Mouse (Mus musculus) liver, postnatal 0 days (tissue): ENCODE data around the gene Hemk1. TPM values are rescaled to one million over a fixed set of nuclear protein-coding genes. Genes with fewer than 3 reads are reported as not detected.

Experiments
- ATAC-seq: fragments of 200-750 bp; cut with Nextera tagmentation; 2 replicates; pipeline ENCODE4 v1.8.0; 2017; ENCODE audit warnings: mild to moderate bottlenecking, moderate library complexity
- DNase-seq: peaks from one replicate; pipeline ENCODE4 v3.0.0-alpha.2; 2016
- H3K27ac ChIP-seq: fragments of 300-500 bp; sonication (generic); 2 replicates; pipeline ENCODE4 v1.5.1; 2014; ENCODE audit warnings: antibody characterized with exemption, moderate library complexity, mild to moderate bottlenecking, low read depth
- H3K27me3 ChIP-seq: fragments of 300-500 bp; sonication (generic); 2 replicates; pipeline ENCODE4 v1.6.1; 2014; ENCODE audit warnings: low read length, control low read depth, mixed read lengths; ENCODE audit not compliant: insufficient read depth
- H3K36me3 ChIP-seq: fragments of 300-500 bp; sonication (generic); replicated peaks from 2 replicates; pipeline ENCODE4 v1.6.1; 2014; ENCODE audit warnings: mild to moderate bottlenecking, control low read depth, low read length, moderate library complexity, mixed read lengths; ENCODE audit not compliant: insufficient read depth
- H3K4me1 ChIP-seq: fragments of 300-500 bp; sonication (generic); 2 replicates; pipeline ENCODE4 v1.6.1; 2014; ENCODE audit warnings: antibody characterized with exemption, mild to moderate bottlenecking, control low read depth; ENCODE audit not compliant: insufficient read depth
- H3K4me2 ChIP-seq: fragments of 300-500 bp; sonication (generic); 2 replicates; pipeline ENCODE4 v1.6.1; 2014; ENCODE audit warnings: low read depth, mild to moderate bottlenecking, low read length, moderate library complexity, mixed read lengths
- H3K4me3 ChIP-seq: fragments of 300-500 bp; sonication (generic); 2 replicates; pipeline ENCODE4 v1.5.1; 2014; ENCODE audit warnings: low read depth, low read length
- H3K9ac ChIP-seq: fragments of 300-500 bp; sonication (generic); replicated peaks from 2 replicates; pipeline ENCODE4 v1.6.1; 2014; ENCODE audit warnings: mild to moderate bottlenecking, moderate library complexity
- H3K9me3 ChIP-seq: fragments of 300-500 bp; sonication (generic); 2 replicates; pipeline ENCODE4 v1.6.1; 2016; ENCODE audit warnings: mild to moderate bottlenecking, control low read depth, low read length, mixed read lengths
- CTCF ChIP-seq: sonication (generic); IDR thresholded peaks from 2 replicates; pipeline ENCODE4 v1.5.1; 2016; ENCODE audit warnings: antibody characterized with exemption, low read depth
- EP300 ChIP-seq: IDR thresholded peaks from 2 replicates; pipeline ENCODE4 v1.6.1; 2016; ENCODE audit warnings: antibody characterized with exemption, low read depth, mild to moderate bottlenecking
- WGBS: fragments of 180-500 bp; shearing (Covaris S2); extraction: QIAGEN DNeasy Blood & Tissue Kit; methylation state at CpG from one replicate; pipeline ENCODE4 v1.1.7; 2014; ENCODE audit not compliant: insufficient replicate concordance; 5-methylcytosine and 5-hydroxymethylcytosine counted together
- polyA plus RNA-seq: library from polyadenylated mRNA; unstranded; fragments of >200 nt; fragmentation: Nextera tagmentation; extraction: Ambion mirVana; gene quantifications from 2 replicates; pipeline ENCODE4 v1.2.1, GENCODE M21; 2015

Hemk1 gene
- polyA plus RNA-seq, 1 experiment from 2014 or later: 3.2 TPM

- H3K27me3 ChIP-seq: peaks cover 7% of the 10 kb centered on the region; the same call in 1 of the 2 replicates
- DNase-seq (peak; percentile 90), ATAC-seq (peak; percentile 85)
- under 1% methylated on average over 34 of the region's 34 CpGs for WGBS
- no peaks in the 10 kb centered on the region for H3K9me3 ChIP-seq
- no peak within 1 kb of the TSS for H3K27ac ChIP-seq
- peak within 1 kb of the TSS; percentile 89 for H3K4me2 ChIP-seq
- TF ChIP-seq CTCF (no peak), EP300 (no peak)
- H3K9ac ChIP-seq: peak within 1 kb of the TSS; percentile 59
- H3K36me3 ChIP-seq: no peaks in the 10 kb centered on the region
- H3K4me3 ChIP-seq: peak within 1 kb of the TSS; percentile 63
- peaks cover 13% of the 10 kb centered on the region for H3K4me1 ChIP-seq
Measured at GRCm38 (mm10) chr9:107340267-107340859, 2.2 kb upstream of the Hemk1 start, which contains the start of gene 6430571L13Rik. Gene 6430571L13Rik (plus strand): TSS chr9:107340602.

GRCm38 (mm10) chr9:107336386-107336785 is 1.8 kb downstream of the Hemk1 start:
- no peak overlapping the region for H3K27ac ChIP-seq
- no peak for ATAC-seq
- no peak overlapping the region for H3K4me2 ChIP-seq
- peaks cover 13% of the 10 kb centered on the region for H3K4me1 ChIP-seq
- peaks cover 6% of the 10 kb centered on the region; the same call in 1 of the 2 replicates for H3K27me3 ChIP-seq
- no peaks in the 10 kb centered on the region for H3K36me3 ChIP-seq
- TF ChIP-seq CTCF: no peak
- TF ChIP-seq EP300: no peak
- H3K9me3 ChIP-seq: no peaks in the 10 kb centered on the region
- no peak overlapping the region for H3K9ac ChIP-seq
- no peak overlapping the region for H3K4me3 ChIP-seq
- no peak for DNase-seq
- 74% methylated on average over 6 of the region's 6 CpGs for WGBS

- no peak overlapping the region for H3K4me3 ChIP-seq
Measured at GRCm38 (mm10) chr9:107335909-107336308, 2.2 kb downstream of the Hemk1 start.

GRCm38 (mm10) chr9:107335046-107335445 is 3.1 kb downstream of the Hemk1 start:
- no peaks in the 10 kb centered on the region for H3K36me3 ChIP-seq
- 81% methylated on average over 5 of the region's 5 CpGs for WGBS
- ATAC-seq (no peak), DNase-seq (no peak)
- H3K27me3 ChIP-seq: no peaks in the 10 kb centered on the region
- no peak overlapping the region for H3K4me2 ChIP-seq
- H3K4me3 ChIP-seq: no peak overlapping the region
- peaks cover 9% of the 10 kb centered on the region; the same call in 1 of the 2 replicates for H3K4me1 ChIP-seq
- H3K9ac ChIP-seq: no peak overlapping the region; the same call in 1 of the 2 replicates
- H3K27ac ChIP-seq: no peak overlapping the region
- TF ChIP-seq EP300 (no peak), CTCF (0 out of 2 replicates have a peak, but pooled peaks have one; percentile 15)
- no peaks in the 10 kb centered on the region for H3K9me3 ChIP-seq

More at GRCm38 (mm10) chr9:107335909-107336308, 2.2 kb downstream of the Hemk1 start:
- H3K36me3 ChIP-seq: no peaks in the 10 kb centered on the region
- no peak overlapping the region for H3K4me2 ChIP-seq
- 5% methylated on average over 5 of the region's 5 CpGs for WGBS
- no peak overlapping the region for H3K27ac ChIP-seq
- DNase-seq (peak; percentile 86), ATAC-seq (no peak)
- H3K27me3 ChIP-seq: peaks cover under 1% of the 10 kb centered on the region; the same call in 1 of the 2 replicates
- H3K9ac ChIP-seq: no peak overlapping the region
- TF ChIP-seq EP300 (no peak), CTCF (peak; percentile 99)
- H3K4me1 ChIP-seq: peaks cover 13% of the 10 kb centered on the region
- no peaks in the 10 kb centered on the region for H3K9me3 ChIP-seq

- Histone ChIP-seq H3K27me3 (no peaks in the 10 kb centered on the region), H3K9ac (no peak overlapping the region; the same call in 1 of the 2 replicates), H3K36me3 (no peaks in the 10 kb centered on the region), H3K4me3 (no peak overlapping the region), H3K9me3 (no peaks in the 10 kb centered on the region), H3K27ac (no peak overlapping the region), H3K4me1 (peaks cover 8% of the 10 kb centered on the region; the same call in 1 of the 2 replicates), H3K4me2 (no peak overlapping the region)
- ATAC-seq: no peak
- DNase-seq: no peak
- WGBS: 76% methylated on average over 6 of the region's 6 CpGs
- TF ChIP-seq CTCF (no peak), EP300 (no peak)
Measured at GRCm38 (mm10) chr9:107334356-107334755, 3.8 kb downstream of the Hemk1 start.

- Histone ChIP-seq H3K4me1 (peaks cover 6% of the 10 kb centered on the region; the same call in 1 of the 2 replicates), H3K27ac (no peak overlapping the region), H3K9ac (no peak overlapping the region), H3K9me3 (no peaks in the 10 kb centered on the region), H3K4me2 (no peak overlapping the region), H3K4me3 (no peak overlapping the region), H3K27me3 (no peaks in the 10 kb centered on the region), H3K36me3 (no peaks in the 10 kb centered on the region)
- no peak for DNase-seq
- 53% methylated on average over 2 of the region's 2 CpGs for WGBS
- TF ChIP-seq CTCF (no peak), EP300 (no peak)
- ATAC-seq: no peak
Measured at GRCm38 (mm10) chr9:107333686-107334085, 4.5 kb downstream of the Hemk1 start.
